Mouse (Mus musculus): ENCODE measurements around the gene Gm3633. TPM values are rescaled to one million over a fixed set of nuclear protein-coding genes. Genes with fewer than 3 reads are reported as not detected.

The Gm3633 gene
- polyA plus RNA-seq (2012; rRNA removed), result not detected in 2 replicates

DNA sequence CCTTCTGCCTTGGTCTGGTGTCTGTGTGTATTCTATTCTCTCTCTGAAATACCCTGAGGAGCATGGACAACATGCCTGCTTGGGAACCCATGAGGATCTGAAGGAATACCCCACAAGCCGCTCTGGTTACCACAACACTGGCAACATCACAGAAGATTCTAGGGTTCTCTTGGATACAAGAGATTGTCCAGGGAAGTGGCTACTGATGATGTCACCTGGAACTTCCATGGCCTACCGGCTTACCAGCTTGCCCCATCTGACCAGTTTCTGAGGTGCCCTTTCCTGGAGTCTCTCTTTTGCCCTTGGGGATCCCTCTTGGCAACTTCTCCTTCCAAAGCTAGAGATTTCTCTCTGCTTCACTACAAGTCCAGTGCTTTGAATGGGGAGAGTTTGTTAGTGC, at the start of gene Gm3633:
Gm3633 (minus strand) TSS at position 101 of the 400 bp plus-strand sequence.

DNA sequence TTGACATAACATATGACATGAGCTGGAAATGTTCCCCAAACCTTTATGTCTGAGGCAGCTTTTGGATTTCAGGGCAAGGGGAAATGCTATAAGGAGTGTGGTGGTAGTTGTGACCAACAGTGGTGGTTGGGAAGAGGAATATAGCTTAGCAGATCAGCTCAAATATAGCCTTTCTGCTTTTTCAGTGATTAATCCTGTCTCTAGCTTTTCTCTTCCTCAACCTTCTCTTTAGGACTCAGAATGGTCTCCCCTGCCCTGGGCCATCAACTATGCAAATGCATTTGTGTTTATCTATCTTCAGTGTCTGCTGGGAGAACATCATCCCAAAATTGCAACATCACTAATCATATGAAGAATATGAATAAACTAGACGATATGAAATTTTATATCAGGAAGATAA, 13.9 kb upstream of the Gm3633 start, which contains the start of gene Gm10378:
Gm10378 (plus strand) TSS at position 301 of the 400 bp plus-strand sequence.

DNA sequence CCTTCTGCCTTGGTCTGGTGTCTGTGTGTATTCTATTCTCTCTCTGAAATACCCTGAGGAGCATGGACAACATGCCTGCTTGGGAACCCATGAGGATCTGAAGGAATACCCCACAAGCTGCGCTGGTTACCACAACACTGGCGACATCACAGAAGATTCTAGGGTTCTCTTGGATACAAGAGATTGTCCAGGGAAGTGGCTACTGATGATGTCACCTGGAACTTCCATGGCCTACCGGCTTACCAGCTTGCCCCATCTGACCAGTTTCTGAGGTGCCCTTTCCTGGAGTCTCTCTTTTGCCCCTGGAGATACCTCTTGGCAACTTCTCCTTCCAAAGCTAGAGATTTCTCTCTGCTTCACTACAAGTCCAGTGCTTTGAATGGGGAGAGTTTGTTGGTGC, 41.9 kb downstream of the Gm3633 start, which contains the start of gene Gm17124:
Gm17124 (minus strand) TSS at position 101 of the 400 bp plus-strand sequence.

Other genes with a start within 250 kb of the Gm3633 start
- gene Gm8005, start 202.2 kb downstream of the Gm3633 start, polyA plus RNA-seq (2012; rRNA removed), result not detected in 2 replicates
- not detected in 2 replicates for gene Gm8011, start 178.0 kb downstream of the Gm3633 start, polyA plus RNA-seq (2012; rRNA removed)
- not detected in 2 replicates for gene Gm8020, start 139.6 kb downstream of the Gm3633 start, polyA plus RNA-seq (2012; rRNA removed)
- not detected in 2 replicates for gene Gm8024, start 117.6 kb downstream of the Gm3633 start, polyA plus RNA-seq (2012; rRNA removed)
- not detected in 2 replicates for gene Gm17124, start 42.0 kb downstream of the Gm3633 start, polyA plus RNA-seq (2012; rRNA removed)
- not detected in 2 replicates for gene Gm10378, start 14.0 kb upstream of the Gm3633 start, polyA plus RNA-seq (2012; rRNA removed)
- not detected in 2 replicates for gene Gm3015, start 126.9 kb upstream of the Gm3633 start, polyA plus RNA-seq (2012; rRNA removed)
- gene Gm10377, start 156.1 kb upstream of the Gm3633 start, polyA plus RNA-seq (2012; rRNA removed), result not detected in 2 replicates
- gene Gm21977, start 211.6 kb upstream of the Gm3633 start, polyA plus RNA-seq (2012; rRNA removed), result not detected in 2 replicates